Mouse (Mus musculus) limb, embryonic 14.5 days (tissue): ENCODE data around the gene Sirt1. TPM values are rescaled to one million over a fixed set of nuclear protein-coding genes. Genes with fewer than 3 reads are reported as not detected.

ENCODE experiments used
- ATAC-seq: fragments of 200-750 bp; cut with Nextera tagmentation; 2 replicates; pipeline ENCODE4 v1.8.0; 2017; ENCODE audit warnings: low read depth, moderate number of reproducible peaks, moderate TSS enrichment; ENCODE audit not compliant: low FRiP score
- DNase-seq: peaks from one replicate; pipeline ENCODE4 v3.0.0-alpha.2; 2015; ENCODE audit warnings: low spot score
- H3K27ac ChIP-seq: fragments of 300-500 bp; sonication (generic); replicated peaks from 2 replicates; pipeline ENCODE4 v1.5.1; 2014; ENCODE audit warnings: low read depth, mild to moderate bottlenecking, low read length, moderate library complexity, mixed read lengths
- H3K27me3 ChIP-seq: fragments of 300-500 bp; sonication (generic); 2 replicates; pipeline ENCODE4 v1.6.1; 2014; ENCODE audit warnings: low read length, mixed read lengths; ENCODE audit not compliant: control insufficient read depth, insufficient read depth
- H3K36me3 ChIP-seq: fragments of 300-500 bp; sonication (generic); 2 replicates; pipeline ENCODE4 v1.6.1; 2014; ENCODE audit warnings: mild to moderate bottlenecking, low read length, moderate library complexity, mixed read lengths; ENCODE audit not compliant: control insufficient read depth, insufficient read depth
- H3K4me1 ChIP-seq: fragments of 300-500 bp; sonication (generic); 2 replicates; pipeline ENCODE4 v1.6.1; 2014; ENCODE audit warnings: antibody characterized with exemption, low read length, mixed read lengths; ENCODE audit not compliant: control insufficient read depth, insufficient read depth
- H3K4me2 ChIP-seq: fragments of 300-500 bp; sonication (generic); replicated peaks from 2 replicates; pipeline ENCODE4 v1.6.1; 2014; ENCODE audit warnings: low read depth, mild to moderate bottlenecking, low read length, moderate library complexity; ENCODE audit not compliant: severe bottlenecking
- H3K4me3 ChIP-seq: fragments of 300-500 bp; sonication (generic); replicated peaks from 2 replicates; pipeline ENCODE4 v1.5.1; 2014; ENCODE audit warnings: low read length
- H3K9ac ChIP-seq: fragments of 300-500 bp; sonication (generic); 2 replicates; pipeline ENCODE4 v1.6.1; 2014; ENCODE audit warnings: mild to moderate bottlenecking, low read depth, low read length, moderate library complexity; ENCODE audit not compliant: severe bottlenecking
- H3K9me3 ChIP-seq: fragments of 300-500 bp; sonication (generic); 2 replicates; pipeline ENCODE4 v1.6.1; 2016; ENCODE audit warnings: low read length; ENCODE audit not compliant: control insufficient read depth
- POLR2A ChIP-seq: fragments of 200-500 bp; IDR thresholded peaks from 2 replicates; pipeline ENCODE4 v1.8.0; 2012; ENCODE audit warnings: inconsistent platforms, mild to moderate bottlenecking, moderate library complexity, borderline replicate concordance; ENCODE audit not compliant: insufficient read depth, insufficient read length; ENCODE audit errors: extremely low read depth
- WGBS: fragments of 180-500 bp; shearing (Covaris S2); extraction: QIAGEN DNeasy Blood & Tissue Kit; methylation state at CpG from one replicate; pipeline ENCODE4 v1.1.7; 2014; 5-methylcytosine and 5-hydroxymethylcytosine counted together
- polyA plus RNA-seq, 2 experiments: library from polyadenylated mRNA; depleted of rRNA in 1 of 2; stranded (reverse) in 1 of 2; unstranded in 1 of 2; fragments of >200 nt; fragmentation: Nextera tagmentation in 1 of 2; extraction: Ambion mirVana in 1 of 2; gene quantifications; 2 replicates each; pipeline versions ENCODE4 v1.2.1 to v1.2.3; 2012 to 2014

Sirt1 gene
- polyA plus RNA-seq, 2 experiments: 9.6 to 19.4 TPM

- Histone ChIP-seq H3K4me2 (no peak overlapping the region), H3K9ac (no peak overlapping the region), H3K4me3 (no peak overlapping the region), H3K9me3 (no peaks in the 10 kb centered on the region), H3K27ac (no peak overlapping the region), H3K27me3 (no peaks in the 10 kb centered on the region), H3K36me3 (no peaks in the 10 kb centered on the region), H3K4me1 (no peaks in the 10 kb centered on the region)
- ATAC-seq: peak; percentile 39; the same call in 1 of the 2 replicates
- TF ChIP-seq POLR2A: no peak
- peak; percentile 81 for DNase-seq
- 22% methylated on average over 9 of the region's 9 CpGs for WGBS
Measured at GRCm38 (mm10) chr10:63377468-63377867, 4.0 kb downstream of the Sirt1 start.

GRCm38 (mm10) chr10:63376303-63376702, 5.2 kb downstream of the Sirt1 start:
- TF ChIP-seq POLR2A: no peak
- Histone ChIP-seq H3K36me3 (no peaks in the 10 kb centered on the region), H3K4me3 (no peak overlapping the region), H3K4me2 (no peak overlapping the region), H3K9ac (no peak overlapping the region), H3K9me3 (no peaks in the 10 kb centered on the region), H3K27ac (no peak overlapping the region), H3K4me1 (no peaks in the 10 kb centered on the region), H3K27me3 (no peaks in the 10 kb centered on the region)
- no peak for DNase-seq
- ATAC-seq: no peak
- WGBS: 87% methylated on average over 5 of the region's 5 CpGs

GRCm38 (mm10) chr10:63368041-63368440, 13.5 kb downstream of the Sirt1 start:
- H3K4me2 ChIP-seq: no peak overlapping the region
- no peak overlapping the region for H3K9ac ChIP-seq
- no peak for ATAC-seq
- no peak for TF ChIP-seq POLR2A
- H3K27ac ChIP-seq: no peak overlapping the region
- H3K4me3 ChIP-seq: no peak overlapping the region
- 66% methylated on average over 3 of the region's 3 CpGs for WGBS
- DNase-seq: no peak
- no peaks in the 10 kb centered on the region for H3K36me3 ChIP-seq
- no peaks in the 10 kb centered on the region for H3K9me3 ChIP-seq
- H3K4me1 ChIP-seq: no peaks in the 10 kb centered on the region
- H3K27me3 ChIP-seq: no peaks in the 10 kb centered on the region

GRCm38 (mm10) chr10:63367386-63367785, 14.1 kb downstream of the Sirt1 start:
- H3K36me3 ChIP-seq: no peaks in the 10 kb centered on the region
- H3K27me3 ChIP-seq: no peaks in the 10 kb centered on the region
- no peaks in the 10 kb centered on the region for H3K4me1 ChIP-seq
- H3K4me2 ChIP-seq: no peak overlapping the region
- 67% methylated on average over 6 of the region's 6 CpGs for WGBS
- H3K4me3 ChIP-seq: no peak overlapping the region
- no peak overlapping the region for H3K9ac ChIP-seq
- TF ChIP-seq POLR2A: no peak
- DNase-seq: no peak
- H3K27ac ChIP-seq: no peak overlapping the region
- H3K9me3 ChIP-seq: no peaks in the 10 kb centered on the region
- ATAC-seq: no peak

GRCm38 (mm10) chr10:63365918-63366455, 15.5 kb downstream of the Sirt1 start:
- 61% methylated on average over 7 of the region's 7 CpGs for WGBS
- Histone ChIP-seq H3K9ac (no peak overlapping the region), H3K4me1 (no peaks in the 10 kb centered on the region), H3K36me3 (no peaks in the 10 kb centered on the region), H3K27ac (no peak overlapping the region), H3K9me3 (no peaks in the 10 kb centered on the region), H3K4me3 (no peak overlapping the region), H3K4me2 (no peak overlapping the region), H3K27me3 (no peaks in the 10 kb centered on the region)
- ATAC-seq (no peak), DNase-seq (no peak)
- no peak for TF ChIP-seq POLR2A

- H3K27me3 ChIP-seq: no peaks in the 10 kb centered on the region
- ATAC-seq (no peak), DNase-seq (no peak)
- no peak overlapping the region for H3K4me2 ChIP-seq
- H3K36me3 ChIP-seq: no peaks in the 10 kb centered on the region
- no peak overlapping the region for H3K9ac ChIP-seq
- H3K9me3 ChIP-seq: no peaks in the 10 kb centered on the region
- H3K27ac ChIP-seq: no peak overlapping the region
- no peaks in the 10 kb centered on the region for H3K4me1 ChIP-seq
- 50% methylated on average over 1 of the region's 1 CpGs for WGBS
- H3K4me3 ChIP-seq: no peak overlapping the region
- no peak for TF ChIP-seq POLR2A
Measured at GRCm38 (mm10) chr10:63360502-63360901, 21.0 kb downstream of the Sirt1 start.
